In genomic region chr16:33751152-33751551, GRCm38 (mm10) we compare ENCODE assay signal across 10 mouse cellular contexts. TPM values are rescaled to one million over a fixed set of nuclear protein-coding genes. Genes with fewer than 3 reads are reported as not detected.
A peak's percentile ranks its signal among the peaks of the same experiment; 100 is the strongest.
DNase-seq lines count a peak whose midpoint lies in the region; ATAC-seq and TF ChIP-seq lines count a peak whose summit lies in the region.
"Had no signal": no experiment of that assay in that cellular context is flagged by ENCODE, and none has a peak within 500 bp of the region (broad histone marks: within the 10 kb centered on the region; RNA-seq: fewer than 3 reads in every experiment).

No protein-coding gene starts in this region.

- 30% methylated on average over 13 of the region's 13 CpGs for WGBS in lung, adult 2 months
- 35% methylated on average over 13 of the region's 13 CpGs for WGBS in embryonic facial prominence, embryonic 12.5 days
- WGBS in liver, embryonic 13.5 days (ENCODE audit: insufficient replicate concordance), result 15% methylated on average over 13 of the region's 13 CpGs

- no peak overlapping the region for H3K27ac ChIP-seq in embryonic facial prominence, embryonic 12.5 days
- H3K27ac ChIP-seq in liver, embryonic 13.5 days, result peak overlapping the region; percentile 63
- H3K27ac ChIP-seq: neural tube, embryonic 12.5 days had no signal

- TF ChIP-seq POLR2A in lung, adult 2 months (IDR thresholded peaks at IDR 0.05; ENCODE audit: borderline replicate concordance, extremely low read depth, low read depth, low read length), result no peak

- peak overlapping the region; percentile 19 for H3K4me2 ChIP-seq in embryonic facial prominence, embryonic 12.5 days (replicated peaks)
- H3K4me2 ChIP-seq in liver, embryonic 13.5 days, result peak overlapping the region; percentile 65
- H3K4me2 ChIP-seq: neural tube, embryonic 12.5 days had no signal

- no peaks in the 10 kb centered on the region for H3K27me3 ChIP-seq in embryonic facial prominence, embryonic 12.5 days
- H3K27me3 ChIP-seq in liver, embryonic 13.5 days, result no peaks in the 10 kb centered on the region
- H3K27me3 ChIP-seq: neural tube, embryonic 12.5 days had no signal

- H3K9me3 ChIP-seq in embryonic facial prominence, embryonic 12.5 days, result no peaks in the 10 kb centered on the region
- H3K9me3 ChIP-seq in liver, embryonic 13.5 days (replicated peaks), result no peaks in the 10 kb centered on the region
- H3K9me3 ChIP-seq: neural tube, embryonic 12.5 days had no signal

- ATAC-seq in embryonic facial prominence, embryonic 12.5 days (ENCODE audit: insufficient number of reproducible peaks, insufficient read depth, low FRiP score, low TSS enrichment), result no peak
- ATAC-seq in liver, embryonic 13.5 days (ENCODE audit: low read depth), result peak; percentile 47

- no peak overlapping the region for H3K9ac ChIP-seq in embryonic facial prominence, embryonic 12.5 days
- H3K9ac ChIP-seq in liver, embryonic 13.5 days, result peak overlapping the region; percentile 54
- H3K9ac ChIP-seq: neural tube, embryonic 12.5 days had no signal

- DNase-seq in lung, adult 2 months, result peak; percentile 41
- DNase-seq in lung, postnatal 14 days, result no peak
- no peak for DNase-seq in liver, embryonic 13.5 days
- peak; percentile 29 for DNase-seq in thymus, postnatal 14 days
- no peak for DNase-seq in layer of hippocampus, postnatal 14 days (ENCODE audit: low spot score in 2 of 2)
- DNase-seq in urinary bladder, postnatal 36 days (ENCODE audit: low spot score in 2 of 2), result no peak
- no peak for DNase-seq in adrenal gland, postnatal 36 days

- H3K4me1 ChIP-seq in lung, adult 2 months (ENCODE audit: control insufficient read depth, insufficient read depth, low read length), result peaks cover 6% of the 10 kb centered on the region
- H3K4me1 ChIP-seq in embryonic facial prominence, embryonic 12.5 days, result no peaks in the 10 kb centered on the region
- H3K4me1 ChIP-seq in liver, embryonic 13.5 days (replicated peaks), result peaks cover 24% of the 10 kb centered on the region
- H3K4me1 ChIP-seq: neural tube, embryonic 12.5 days had no signal

- peak overlapping the region; percentile 55 for H3K4me3 ChIP-seq in lung, adult 2 months (replicated peaks; ENCODE audit: extremely low read depth, low read depth, low read length)
- no peak overlapping the region for H3K4me3 ChIP-seq in embryonic facial prominence, embryonic 12.5 days
- H3K4me3 ChIP-seq in liver, embryonic 13.5 days (replicated peaks), result peak overlapping the region; percentile 42
- H3K4me3 ChIP-seq: neural tube, embryonic 12.5 days had no signal

- H3K36me3 ChIP-seq in embryonic facial prominence, embryonic 12.5 days, result peaks cover 15% of the 10 kb centered on the region
- peaks cover 15% of the 10 kb centered on the region for H3K36me3 ChIP-seq in liver, embryonic 13.5 days

- no peak for TF ChIP-seq CTCF in lung, adult 2 months (IDR thresholded peaks at IDR 0.05; ENCODE audit: insufficient read depth, low read length)

RNA-seq across cellular contexts. Expression of gene Muc13, which starts 42.7 kb away (rescaled TPM):
- 0.25 and 5.1 TPM in 2 replicates for polyA plus RNA-seq in lung, adult 2 months (2012; rRNA removed)
- polyA plus RNA-seq in embryonic facial prominence, embryonic 12.5 days (2016; fragmentation: Nextera tagmentation; extraction: Ambion mirVana), result 0.17 and 0.19 TPM in 2 replicates
- 2.7 and 3.2 TPM in 2 replicates for polyA plus RNA-seq in liver, embryonic 13.5 days (2015; fragmentation: Nextera tagmentation; extraction: Ambion mirVana)
- total RNA-seq in layer of hippocampus, postnatal 14 days (2021), result not detected
- total RNA-seq in adrenal gland, postnatal 36 days (2021), result not detected
- total RNA-seq: layer of hippocampus, adult 8-10 months had no signal

Comparison
In these comparisons a context has a peak if more than half of its experiments do, and no peak if none do; other contexts are left out.
1. DNase-seq: peak in lung, adult 2 months (single experiment) and thymus, postnatal 14 days (single experiment); none in lung, postnatal 14 days (single experiment), liver, embryonic 13.5 days (single experiment), layer of hippocampus, postnatal 14 days (0 of 2), urinary bladder, postnatal 36 days (0 of 2) and adrenal gland, postnatal 36 days (0 of 2).